Mouse (Mus musculus) liver, embryonic 14.5 days (tissue): Measurements from ENCODE around the gene Ergic1.

ENCODE experiments used
- CTCF ChIP-seq: IDR thresholded peaks from 2 replicates; pipeline ENCODE4 v1.5.1; 2016; ENCODE audit warnings: antibody characterized with exemption, low read depth, control low read depth
- EP300 ChIP-seq: IDR thresholded peaks from 2 replicates; pipeline ENCODE4 v1.6.1; 2016; ENCODE audit warnings: antibody characterized with exemption, low read depth

GRCm38 (mm10) chr17:26600913-26601447, 39.7 kb downstream of the Ergic1 start:
- TF ChIP-seq CTCF (no peak), EP300 (no peak)
